Mouse (Mus musculus): ENCODE results near the gene Pla2g7. TPM values are rescaled to one million over a fixed set of nuclear protein-coding genes. Genes with fewer than 3 reads are reported as not detected.

Gene Pla2g7
- 18.8 and 32.2 TPM in 2 replicates for polyA plus RNA-seq (2015; fragmentation: Nextera tagmentation; extraction: Ambion mirVana)

GRCm38 (mm10) chr17:43567992-43568888, at the start of gene Pla2g7:
TSS of gene Pla2g7 (plus strand) at chr17:43568098.

GRCm38 (mm10) chr17:43543539-43543938, 24.4 kb upstream of the Pla2g7 start, which contains the start of gene Ankrd66:
TSS of gene Ankrd66 (minus strand) at chr17:43543639.

GRCm38 (mm10) chr17:43629496-43630426, 61.9 kb downstream of the Pla2g7 start, which contains the start of gene Tdrd6:
TSS of gene Tdrd6 (minus strand) at chr17:43630299.

Other genes with a start within 250 kb of the Pla2g7 start
- gene Adgrf5, start 207.6 kb upstream of the Pla2g7 start, polyA plus RNA-seq (2015; fragmentation: Nextera tagmentation; extraction: Ambion mirVana): 6.6 and 8.7 TPM in 2 replicates
- gene Mep1a, start 65.3 kb upstream of the Pla2g7 start, polyA plus RNA-seq (2015; fragmentation: Nextera tagmentation; extraction: Ambion mirVana): not detected in 2 replicates
- 0.12 and 0.19 TPM in 2 replicates for gene Ankrd66, start 24.5 kb upstream of the Pla2g7 start, polyA plus RNA-seq (2015; fragmentation: Nextera tagmentation; extraction: Ambion mirVana)
- 0.23 TPM in 1 of 2 replicates, not detected in the other for gene Tdrd6, start 62.2 kb downstream of the Pla2g7 start, polyA plus RNA-seq (2015; fragmentation: Nextera tagmentation; extraction: Ambion mirVana)
- 5.3 and 6.6 TPM in 2 replicates for gene Slc25a27, start 99.1 kb downstream of the Pla2g7 start, polyA plus RNA-seq (2015; fragmentation: Nextera tagmentation; extraction: Ambion mirVana)
- 9.2 and 10.2 TPM in 2 replicates for gene Cyp39a1, start 99.3 kb downstream of the Pla2g7 start, polyA plus RNA-seq (2015; fragmentation: Nextera tagmentation; extraction: Ambion mirVana)
- gene Rcan2, start 233.3 kb downstream of the Pla2g7 start, polyA plus RNA-seq (2015; fragmentation: Nextera tagmentation; extraction: Ambion mirVana): 3.9 and 7.0 TPM in 2 replicates

Measured in urinary bladder, postnatal 0 days (tissue).